Mouse (Mus musculus) erythroid progenitor cell, adult 5-6 weeks (primary cell): ENCODE measurements around the gene Fktn. TPM values are rescaled to one million over a fixed set of nuclear protein-coding genes. Genes with fewer than 3 reads are reported as not detected.
"Not testable (repeated sequence)": the region's sequence is repeated elsewhere in the genome, so short reads cannot be mapped to it uniquely, and the experiment has no call there.

Experiments used
- ATAC-seq: replicated peaks from 2 replicates; pipeline ENCODE4 v1.8.0; 2016; ENCODE audit warnings: moderate number of reproducible peaks, mild to moderate bottlenecking, moderate TSS enrichment, inconsistent platforms; ENCODE audit not compliant: poor library complexity, low FRiP score, severe bottlenecking
- total RNA-seq, 2 experiments: library from RNA; stranded (forward) in 1 of 2; stranded (reverse) in 1 of 2; fragments of 150-400 nt in 1 of 2; fragments of 186-747, 209-891 nt in 1 of 2; gene quantifications; 2 replicates each; pipeline versions ENCODE4 v1.2.3 to v1.2.4; 2015 to 2017; ENCODE audit warnings: low replicate concordance in 2 of 2

Fktn gene
- total RNA-seq, 2 experiments from 2014 or later = 0.68 to 5.0 TPM

DNA sequence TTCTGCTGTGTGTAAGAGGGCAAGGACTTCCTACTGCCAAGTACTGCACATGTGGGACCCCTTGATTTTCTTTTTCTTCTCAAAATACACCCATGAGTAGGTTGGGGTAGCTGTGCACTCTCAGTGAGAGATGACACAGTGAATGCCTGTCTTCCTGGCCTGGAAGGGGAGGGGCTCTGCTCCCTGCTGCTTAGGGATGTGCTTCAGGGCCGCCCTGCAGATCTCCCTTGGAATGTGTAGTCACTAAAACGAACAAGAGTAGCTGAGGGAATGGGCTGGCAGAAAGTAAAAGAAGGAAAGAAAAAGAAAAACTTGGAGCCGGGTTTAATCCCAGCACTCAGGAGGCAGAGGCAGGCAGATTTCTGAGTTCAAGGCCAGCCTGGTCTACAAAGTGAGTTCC is 48.7 kb downstream of the Fktn start:
- no peak for ATAC-seq

DNA sequence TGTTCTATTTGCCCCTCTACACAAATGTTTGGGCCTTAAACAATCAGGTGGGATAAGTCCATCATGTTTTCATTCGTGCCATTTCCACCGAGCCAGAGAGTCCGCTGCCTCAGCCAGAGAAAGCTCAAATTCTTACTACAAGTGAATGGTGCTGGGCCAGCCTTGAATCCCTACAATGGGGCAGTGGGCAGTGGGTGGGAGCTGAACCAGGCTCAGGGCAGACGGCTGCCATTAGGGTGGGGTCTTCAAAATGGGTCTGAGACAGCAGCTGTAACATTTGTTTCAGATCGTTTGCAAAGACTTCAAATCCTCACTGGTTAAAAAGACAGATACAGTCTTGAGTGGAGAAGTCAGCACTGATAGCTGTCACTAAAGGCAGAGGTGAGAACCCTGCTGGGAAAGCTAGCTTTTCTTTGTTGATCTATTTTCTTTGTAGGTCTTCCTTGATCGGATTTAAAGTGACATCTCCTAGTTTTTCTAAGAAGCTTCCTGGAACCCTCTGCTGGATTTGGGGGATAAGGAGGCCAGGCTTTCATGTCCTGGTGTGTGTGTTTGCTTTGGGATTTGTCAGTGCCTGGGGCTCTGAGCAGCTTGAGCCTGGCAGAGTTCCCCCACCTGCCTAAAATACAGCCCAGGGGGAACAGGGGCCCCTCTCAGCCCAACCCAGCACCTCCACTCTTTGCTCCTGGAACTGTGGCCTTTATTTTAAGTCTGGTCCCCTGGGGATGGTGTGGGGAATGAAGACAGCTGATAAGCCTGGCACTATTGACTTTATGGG is 57.3 kb downstream of the Fktn start:
- ATAC-seq = no peak

DNA sequence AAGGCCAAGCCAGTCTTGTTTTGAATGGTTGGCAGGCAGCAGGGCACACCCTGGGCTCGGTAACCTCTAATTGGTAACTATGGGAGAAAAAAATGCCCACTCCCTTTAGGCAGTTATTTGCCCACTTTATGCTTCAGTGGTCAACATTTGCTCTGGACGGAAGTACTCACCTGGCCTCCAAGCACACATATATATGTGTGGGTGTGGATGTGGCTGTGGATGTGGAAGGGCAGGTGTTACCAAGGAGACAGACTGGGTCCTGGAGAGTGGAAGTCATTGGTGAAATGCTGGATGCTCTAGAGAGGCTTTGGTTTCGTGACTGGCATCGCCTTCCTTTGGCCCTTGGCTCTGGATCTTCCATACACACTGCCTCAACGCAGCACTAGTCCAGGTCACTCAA is 58.2 kb downstream of the Fktn start:
- ATAC-seq = no peak

DNA sequence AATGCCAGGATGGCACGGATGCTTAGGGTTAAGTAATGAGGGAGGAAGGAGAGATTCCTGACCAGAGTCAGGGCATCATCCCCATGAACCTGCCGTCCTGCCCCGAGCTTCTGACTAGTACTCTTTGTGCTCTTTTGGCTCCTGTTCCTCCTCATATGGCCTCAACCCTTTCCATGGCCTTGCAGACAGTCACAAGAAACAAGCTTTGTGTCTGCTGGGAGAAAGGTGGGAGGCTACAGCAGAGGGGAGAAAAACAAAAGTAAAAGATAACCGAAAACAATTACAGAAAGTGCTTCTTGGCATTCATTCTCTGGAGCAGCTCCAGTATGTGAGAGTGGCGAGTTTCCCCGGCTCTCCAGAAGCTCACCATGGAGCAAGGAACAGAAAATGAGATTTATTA is 60.1 kb downstream of the Fktn start:
- ATAC-seq = no peak

DNA sequence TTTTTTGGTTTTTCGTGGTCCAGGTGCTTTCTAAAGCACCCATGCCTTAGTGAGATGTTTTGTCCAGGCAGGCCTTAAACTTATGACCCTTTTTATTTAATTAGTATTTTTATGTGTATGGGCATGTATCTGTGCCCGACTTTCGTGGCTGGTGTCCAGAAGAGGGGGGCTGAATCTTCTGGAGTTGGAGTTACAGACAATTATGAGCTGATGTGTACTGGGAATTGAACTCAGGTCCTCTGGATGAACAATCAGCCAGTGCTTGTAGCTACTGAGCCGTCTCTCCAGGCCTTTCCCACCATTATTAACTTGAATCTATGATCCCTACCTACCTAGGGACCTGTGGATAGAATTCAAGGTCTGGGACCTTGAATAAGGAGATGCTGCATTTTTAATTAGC is 67.6 kb downstream of the Fktn start:
- ATAC-seq = no peak

DNA sequence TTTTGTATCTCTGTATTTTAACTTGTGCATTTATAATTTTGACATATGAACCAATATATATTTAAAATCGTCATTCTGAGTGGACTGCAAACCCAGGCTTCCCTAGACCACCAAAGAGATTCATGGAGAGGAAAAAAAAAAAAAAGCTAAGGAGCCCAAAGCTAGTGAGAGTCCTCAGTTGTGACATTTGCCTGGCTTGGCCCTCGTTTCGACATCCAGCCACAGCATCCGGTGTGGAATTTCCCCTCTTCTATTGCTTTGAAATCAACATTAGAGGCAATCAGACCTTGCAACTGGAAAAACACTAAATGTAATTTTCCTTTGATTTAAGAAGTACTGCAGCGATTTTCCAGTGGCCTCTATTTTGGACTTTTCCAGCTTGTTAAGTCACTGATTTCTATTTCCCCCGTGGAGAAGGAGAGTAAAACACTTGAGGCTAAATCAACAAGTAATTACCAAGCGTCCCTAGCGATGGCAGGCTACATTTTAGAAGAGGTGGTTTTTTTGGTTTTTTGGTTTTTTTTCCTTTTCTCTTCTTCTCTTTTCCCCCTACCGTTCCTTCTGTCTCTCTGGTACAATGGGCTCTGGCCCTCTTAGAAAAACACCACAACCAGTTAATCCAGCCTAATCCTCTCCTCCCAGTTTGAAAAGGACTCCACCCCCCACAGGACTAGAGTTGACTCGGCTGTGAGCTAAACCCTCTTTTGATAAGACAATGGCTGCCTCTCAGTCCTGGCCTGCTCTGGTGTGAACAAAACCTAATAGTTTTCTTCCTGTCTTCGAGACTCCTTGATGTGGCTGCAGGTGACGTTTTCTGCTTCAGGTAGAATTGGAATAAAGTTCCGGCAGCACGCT is 68.6 kb downstream of the Fktn start:
- ATAC-seq = no peak

DNA sequence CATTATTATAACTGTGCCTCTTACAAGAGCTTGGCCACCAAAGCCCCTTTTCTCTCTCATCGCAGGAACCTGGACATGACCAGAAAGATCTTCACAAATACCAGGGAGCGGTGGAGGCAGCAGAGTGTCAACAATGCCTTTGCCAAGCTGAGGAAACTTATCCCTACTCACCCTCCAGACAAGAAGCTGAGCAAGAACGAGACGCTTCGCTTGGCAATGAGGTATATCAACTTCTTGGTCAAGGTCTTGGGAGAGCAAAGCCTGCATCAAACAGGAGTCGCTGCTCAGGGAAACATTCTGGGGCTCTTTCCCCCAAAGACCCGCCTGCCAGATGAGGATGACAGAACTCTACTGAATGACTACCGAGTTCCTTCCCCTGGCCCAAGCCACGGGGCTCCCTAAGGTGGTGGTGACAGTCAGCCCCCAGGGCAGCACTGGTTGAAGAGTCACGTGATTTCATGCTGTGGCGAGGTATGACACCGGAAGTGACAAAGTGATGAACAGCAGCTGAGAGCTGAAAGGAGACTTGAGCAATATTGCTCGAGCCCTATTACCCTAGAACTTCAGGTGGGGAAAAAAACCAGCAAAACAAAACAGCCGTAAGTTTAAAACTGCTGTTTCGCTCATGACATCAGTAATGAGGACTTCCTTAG is 72.1 kb downstream of the Fktn start:
- no peak for ATAC-seq

DNA sequence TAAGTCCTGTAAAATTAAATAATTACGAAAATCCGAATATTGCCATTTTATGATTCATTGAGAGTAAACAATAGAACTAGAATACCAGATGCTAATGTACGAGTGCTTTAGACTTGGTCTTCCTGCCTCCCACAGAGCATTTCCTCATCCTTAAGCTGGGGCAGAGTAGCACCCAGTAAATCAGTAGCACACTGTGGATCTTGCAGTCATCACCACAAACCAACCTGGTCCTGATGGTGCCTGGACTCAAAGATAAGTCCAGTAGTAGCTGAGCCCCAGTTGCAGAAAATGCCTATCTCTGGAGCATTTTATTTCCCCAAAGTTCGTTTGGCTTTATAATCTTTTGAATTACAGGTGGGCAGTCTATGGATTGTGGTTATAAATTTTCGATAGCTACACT is 73.1 kb downstream of the Fktn start:
- no peak for ATAC-seq

DNA sequence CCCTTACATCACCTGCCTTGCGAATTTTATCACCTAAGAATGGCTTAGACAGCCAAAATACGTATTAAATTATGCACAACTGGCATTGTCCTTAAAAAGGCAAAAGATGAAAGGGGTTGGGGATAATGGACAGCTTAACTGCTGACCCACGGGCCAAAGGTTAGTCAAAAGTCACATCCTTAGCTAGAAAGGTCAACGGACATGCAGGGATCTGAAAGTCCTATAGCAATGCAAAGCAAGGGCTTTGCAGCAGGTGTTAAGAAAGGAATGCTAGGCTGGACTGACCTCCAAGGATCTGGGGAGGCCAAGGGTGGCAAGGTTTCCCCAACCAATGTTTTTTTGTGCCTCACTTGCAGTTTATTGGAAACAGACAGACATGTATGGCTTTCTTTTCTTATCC is 75.5 kb downstream of the Fktn start:
- ATAC-seq = no peak

DNA sequence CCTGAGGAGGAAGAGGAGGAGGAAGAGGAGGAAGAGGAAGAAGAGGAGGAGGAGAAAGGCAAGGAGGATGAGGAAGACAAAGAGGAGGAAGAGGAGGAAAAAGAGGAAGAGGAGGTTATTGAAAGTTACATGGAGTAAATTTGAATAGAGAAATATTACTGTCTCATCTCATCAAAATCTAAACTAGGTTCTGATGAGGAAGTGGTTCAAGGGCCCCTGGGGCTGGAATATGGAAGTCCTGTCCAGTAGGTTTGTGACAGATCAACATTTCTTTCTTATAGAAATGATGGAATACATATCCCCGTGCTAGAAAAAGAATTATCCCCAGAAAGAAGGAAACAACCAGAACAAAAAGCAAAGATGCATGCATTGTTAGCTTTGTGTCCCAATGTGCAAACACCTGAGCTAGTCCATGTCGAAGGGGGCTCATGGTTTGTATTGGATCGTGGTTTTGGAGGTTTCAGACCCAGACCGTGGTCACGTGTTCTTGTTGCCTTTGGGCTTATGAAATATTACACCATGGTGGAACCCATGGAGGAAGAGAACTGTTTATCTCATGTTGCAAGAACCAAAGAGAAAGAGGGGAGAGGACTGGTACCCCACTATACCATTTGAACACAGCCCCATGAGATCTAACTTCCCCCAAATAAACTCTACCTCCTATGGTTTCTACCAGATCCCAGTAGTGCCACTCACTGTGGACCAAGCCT is 80.6 kb downstream of the Fktn start:
- ATAC-seq = no peak

DNA sequence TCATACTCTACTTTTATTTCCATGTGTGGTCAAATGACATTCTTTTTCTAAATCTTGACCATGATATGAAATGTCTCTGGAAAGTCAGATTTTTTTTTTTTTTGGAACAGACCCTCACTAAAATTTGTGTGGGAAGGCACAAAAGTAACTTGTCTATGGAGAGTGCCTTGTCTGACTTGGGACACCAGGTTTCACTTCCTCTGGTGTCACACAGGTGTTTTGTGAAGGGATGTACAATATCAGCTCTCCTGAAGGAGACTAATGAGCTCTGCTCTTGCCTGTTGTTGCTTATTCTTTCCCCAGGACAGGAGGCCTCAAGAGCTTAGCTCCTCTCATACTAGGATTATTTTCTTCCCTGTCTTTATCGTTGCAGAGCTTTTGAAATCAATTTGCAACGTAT is 81.3 kb downstream of the Fktn start:
- no peak for ATAC-seq

DNA sequence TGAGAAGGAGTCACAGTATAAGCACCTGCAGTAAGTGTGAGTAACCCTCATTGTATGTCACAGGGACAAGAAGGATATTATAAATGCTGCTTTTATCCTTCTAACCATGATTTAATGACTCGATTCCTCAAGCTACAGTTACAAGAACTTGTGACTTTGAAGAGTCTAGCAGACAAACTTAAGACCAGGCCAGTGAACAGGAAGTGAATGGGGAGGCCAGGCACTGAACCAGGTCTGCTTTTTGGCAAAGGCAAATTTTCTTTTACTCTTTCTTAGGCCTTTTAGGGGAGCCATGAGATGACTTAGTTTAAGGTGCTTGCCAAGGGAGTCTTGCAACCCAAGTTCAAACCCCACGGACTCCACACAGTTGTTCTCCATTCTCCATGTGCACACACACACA is 81.9 kb downstream of the Fktn start:
- ATAC-seq = no peak

DNA sequence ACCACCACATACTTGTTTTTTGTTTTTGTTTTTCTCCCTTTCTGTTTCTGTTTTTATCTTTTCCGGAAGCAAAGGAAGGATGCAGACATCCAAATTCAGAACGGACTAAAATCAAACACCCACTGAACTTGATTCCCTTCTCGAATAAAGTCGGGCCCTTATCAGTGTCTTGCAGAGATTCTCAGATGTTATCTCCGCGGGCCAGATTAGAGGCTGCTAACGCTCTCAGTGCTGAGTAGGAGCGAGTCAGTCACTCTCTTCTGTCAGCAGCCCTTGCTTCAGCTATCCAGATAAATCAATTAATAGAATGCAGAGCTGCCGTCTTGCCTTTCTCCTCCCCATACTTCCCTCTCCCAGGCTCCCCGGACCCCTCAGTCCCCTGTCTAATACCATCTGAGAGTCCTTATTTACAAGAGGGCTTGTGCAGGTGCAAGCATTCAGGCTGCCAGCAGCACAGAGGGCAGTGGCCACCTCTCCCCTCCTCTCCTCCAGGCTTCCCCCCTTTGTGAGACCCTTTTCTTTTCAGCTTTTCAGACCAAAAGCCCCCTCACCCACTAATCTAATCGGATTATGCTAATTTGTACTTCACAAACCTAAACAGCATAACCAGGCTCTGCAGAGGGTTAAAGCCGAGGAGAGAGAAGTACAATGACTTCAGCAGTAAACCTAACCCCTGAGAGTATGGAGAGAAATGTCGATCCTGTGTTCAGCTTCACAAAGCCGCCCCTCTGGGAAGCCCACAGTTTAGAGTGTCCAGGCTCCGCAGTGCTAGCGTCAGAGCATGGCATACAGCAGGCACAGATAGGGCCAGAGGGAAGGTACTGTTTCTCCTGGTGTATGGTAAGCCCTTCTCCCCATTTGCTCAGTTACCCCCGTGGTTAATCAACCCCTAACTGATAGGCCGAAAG is 83.3 kb downstream of the Fktn start:
- ATAC-seq = no peak

DNA sequence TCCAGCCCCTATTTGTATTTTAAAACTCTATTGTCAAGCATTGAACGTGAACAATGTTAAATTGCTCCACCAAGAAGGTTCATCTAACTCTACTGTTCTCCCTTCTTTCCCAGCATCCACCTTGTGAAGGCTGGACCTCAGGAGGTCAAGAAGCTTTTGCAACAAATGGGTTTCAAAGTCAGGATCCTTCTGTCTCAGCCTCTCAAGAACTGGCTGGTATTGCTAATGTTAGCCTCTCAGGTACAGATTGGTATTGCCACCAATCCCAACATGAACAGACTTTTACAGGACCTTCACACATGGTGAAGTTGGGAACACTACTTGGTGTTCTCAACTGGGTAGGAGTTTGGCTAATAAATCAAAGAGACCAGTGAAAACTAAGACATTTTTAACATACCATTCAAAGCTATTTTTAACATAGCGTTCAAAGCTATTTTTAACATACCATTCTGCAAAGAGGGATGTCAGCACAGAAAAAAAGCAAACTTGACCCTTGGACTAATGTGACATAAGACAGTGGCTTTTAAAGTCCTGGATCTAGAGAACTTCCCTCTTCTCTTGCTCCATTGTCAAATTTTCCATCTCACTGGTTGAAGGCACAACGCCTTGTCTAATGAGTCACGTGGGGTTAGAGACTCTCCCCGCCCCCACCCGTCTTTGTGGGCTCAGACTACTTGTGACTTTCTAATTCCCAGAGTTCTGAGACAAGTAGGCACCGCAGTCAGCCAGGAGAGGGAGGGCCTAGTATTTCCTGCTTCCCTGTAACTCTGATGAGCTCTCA is 85.3 kb downstream of the Fktn start:
- ATAC-seq = no peak

DNA sequence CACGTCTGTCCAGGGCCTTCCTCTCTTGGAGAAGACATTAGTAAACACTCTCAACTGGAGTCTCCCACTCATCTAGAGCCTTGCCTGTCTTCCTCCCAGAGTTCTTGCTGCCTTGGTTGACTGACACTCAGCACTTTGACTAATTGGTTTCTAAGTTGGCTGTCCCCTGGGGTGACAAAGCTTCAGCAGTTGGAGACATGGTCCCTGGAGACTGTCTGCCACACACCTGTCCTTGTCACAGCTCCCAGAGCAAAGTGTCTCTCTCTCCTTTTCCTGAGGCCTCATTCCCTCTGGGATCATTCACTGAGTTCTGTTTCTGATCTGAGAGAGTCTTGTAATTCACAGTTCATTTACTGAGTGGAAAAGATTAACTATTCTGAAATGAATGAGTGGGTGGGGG is 86.0 kb downstream of the Fktn start:
- no peak for ATAC-seq

DNA sequence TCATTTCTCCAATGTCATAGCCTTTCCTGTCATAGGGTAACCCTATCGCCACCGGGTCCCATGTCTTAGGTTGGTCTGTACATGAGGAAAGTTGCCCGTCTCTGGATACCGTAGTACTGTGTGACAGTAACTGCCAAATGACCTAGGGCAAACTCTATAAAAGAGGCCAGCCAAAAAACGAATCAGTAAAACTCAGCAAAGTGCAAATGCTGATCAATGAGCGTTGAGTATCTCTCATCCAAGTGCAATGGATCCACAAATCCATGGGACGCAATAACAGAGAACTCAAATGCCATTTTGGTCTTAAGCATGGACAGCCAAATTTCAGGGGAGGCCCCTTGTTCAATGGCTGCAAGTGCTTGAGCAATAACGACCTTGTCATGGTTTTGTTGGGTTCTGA is 89.9 kb downstream of the Fktn start:
- not testable (repeated sequence) for ATAC-seq

DNA sequence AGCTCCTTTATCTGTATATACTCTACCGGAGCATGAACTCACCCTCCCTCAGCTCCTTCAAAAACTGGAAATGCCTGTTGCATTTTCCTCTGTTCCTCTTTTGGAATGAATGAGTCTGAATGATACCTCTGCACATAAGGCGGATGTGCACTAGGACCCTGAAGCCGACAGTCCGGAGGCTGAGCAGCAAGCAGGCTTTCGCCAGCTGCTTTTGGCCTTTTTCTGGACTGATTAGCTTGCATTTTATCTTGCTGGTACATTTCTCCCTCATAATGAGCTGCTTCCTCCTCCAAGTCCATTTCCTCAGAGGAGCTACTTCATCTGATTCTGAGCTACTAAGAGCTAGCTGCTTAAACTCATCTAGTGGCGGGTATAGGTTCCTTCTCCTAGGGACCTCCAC is 92.6 kb downstream of the Fktn start:
- not testable (repeated sequence) for ATAC-seq

DNA sequence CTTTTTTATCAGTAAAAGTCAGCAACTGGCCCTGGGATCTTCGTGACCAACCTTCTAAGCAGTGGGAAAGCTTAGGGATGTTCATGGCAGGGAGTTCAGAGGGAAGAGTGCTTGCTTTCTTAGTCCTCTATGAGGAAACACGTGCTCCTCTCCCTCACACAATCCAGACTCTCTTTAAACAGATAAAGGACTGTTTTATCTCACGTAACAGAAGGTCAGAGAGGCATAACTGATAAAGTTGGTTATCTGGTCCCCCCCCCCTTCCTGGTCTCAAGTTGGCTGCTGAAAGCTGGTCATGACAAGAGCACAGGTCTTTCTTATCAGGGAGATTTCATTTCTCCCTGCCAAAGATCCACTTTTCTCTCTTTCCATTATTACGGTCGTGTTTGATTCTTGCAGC is 104.5 kb downstream of the Fktn start:
- no peak for ATAC-seq
